Mouse (Mus musculus) frontal cortex, postnatal 14 days (tissue): ENCODE results near the gene Hes7.

ENCODE experiments used
- DNase-seq, 2 experiments: peaks; one replicate each; pipeline ENCODE4 v3.0.0; 2022; ENCODE audit warnings: low spot score in 2 of 2

Hes7 gene

GRCm38 (mm10) chr11:69101604-69102402 is 18.4 kb upstream of the Hes7 start:
- DNase-seq, result no peak

DNA sequence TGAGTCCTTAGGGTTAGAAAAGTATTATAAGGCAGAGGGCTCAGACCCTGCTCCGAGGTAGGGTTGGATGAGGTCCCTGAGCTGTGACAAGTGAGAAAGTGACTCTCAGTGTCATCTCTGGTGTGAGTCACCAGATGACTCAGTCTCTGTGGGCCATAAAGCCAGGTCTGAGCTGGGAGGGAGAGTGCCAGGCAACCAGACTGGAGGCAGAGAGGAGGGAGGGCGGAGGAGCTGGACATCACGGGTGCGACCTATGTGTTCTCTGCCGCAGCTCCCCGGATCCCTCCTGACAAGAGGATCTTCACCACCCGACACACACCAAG is 17.8 kb upstream of the Hes7 start:
- DNase-seq, result no peak

GRCm38 (mm10) chr11:69103121-69103520 is 17.1 kb upstream of the Hes7 start:
- DNase-seq, result no peak

- DNase-seq, result no peak
These were observed 16.4 kb upstream of the Hes7 start for GRCm38 (mm10) chr11:69103531-69104435.

GRCm38 (mm10) chr11:69104487-69104886 is 15.7 kb upstream of the Hes7 start:
- peak in 1 of 2 experiments; percentile 5 for DNase-seq

GRCm38 (mm10) chr11:69105227-69105626 is 15.0 kb upstream of the Hes7 start:
- no peak for DNase-seq

GRCm38 (mm10) chr11:69105796-69106195 is 14.4 kb upstream of the Hes7 start:
- DNase-seq, result no peak

GRCm38 (mm10) chr11:69106299-69106698 is 13.9 kb upstream of the Hes7 start:
- DNase-seq, result no peak

GRCm38 (mm10) chr11:69106842-69107241 is 13.4 kb upstream of the Hes7 start:
- DNase-seq, result no peak

DNA sequence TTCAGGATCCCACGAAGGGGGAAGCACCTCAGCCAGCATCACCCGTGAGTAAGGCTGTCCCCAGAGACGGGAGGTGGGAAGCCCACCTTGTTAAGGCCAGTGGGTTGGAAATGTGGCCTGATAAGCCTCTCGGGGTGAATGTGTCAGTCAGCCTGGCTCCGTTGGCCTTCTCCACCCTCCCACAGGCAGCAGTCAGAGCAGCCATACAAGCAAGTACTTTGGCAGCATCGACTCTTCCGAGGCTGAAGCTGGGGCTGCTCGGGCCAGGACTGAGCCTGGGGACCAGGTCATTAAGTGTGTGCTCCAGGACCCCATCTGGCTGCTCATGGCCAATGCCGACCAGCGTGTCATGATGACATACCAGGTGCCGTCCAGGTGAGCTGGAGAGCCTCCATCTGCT is 12.5 kb upstream of the Hes7 start:
- peak in 1 of 2 experiments; percentile 7 for DNase-seq

DNA sequence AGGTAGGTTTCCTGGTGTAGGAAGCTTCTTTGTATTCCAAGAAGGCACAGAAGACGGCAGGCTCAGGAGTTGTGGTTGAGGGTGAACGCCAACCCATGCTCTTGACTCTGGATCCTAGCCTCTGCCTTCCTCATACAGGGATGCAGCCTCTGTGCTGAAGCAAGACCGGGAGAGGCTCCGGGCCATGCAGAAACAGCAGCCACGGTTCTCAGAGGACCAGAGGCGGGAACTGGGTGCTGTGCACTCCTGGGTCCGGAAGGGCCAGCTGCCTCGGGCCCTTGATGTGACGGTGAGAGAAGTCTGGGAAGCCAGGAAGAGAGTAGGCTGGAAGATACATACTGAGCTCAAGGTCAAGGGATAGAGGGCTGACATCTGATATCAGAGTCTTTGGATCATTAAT is 12.0 kb upstream of the Hes7 start:
- peak in 1 of 2 experiments; percentile 6 for DNase-seq

GRCm38 (mm10) chr11:69109032-69109900 is 10.9 kb upstream of the Hes7 start:
- peak in 1 of 2 experiments; percentile 10 for DNase-seq

DNA sequence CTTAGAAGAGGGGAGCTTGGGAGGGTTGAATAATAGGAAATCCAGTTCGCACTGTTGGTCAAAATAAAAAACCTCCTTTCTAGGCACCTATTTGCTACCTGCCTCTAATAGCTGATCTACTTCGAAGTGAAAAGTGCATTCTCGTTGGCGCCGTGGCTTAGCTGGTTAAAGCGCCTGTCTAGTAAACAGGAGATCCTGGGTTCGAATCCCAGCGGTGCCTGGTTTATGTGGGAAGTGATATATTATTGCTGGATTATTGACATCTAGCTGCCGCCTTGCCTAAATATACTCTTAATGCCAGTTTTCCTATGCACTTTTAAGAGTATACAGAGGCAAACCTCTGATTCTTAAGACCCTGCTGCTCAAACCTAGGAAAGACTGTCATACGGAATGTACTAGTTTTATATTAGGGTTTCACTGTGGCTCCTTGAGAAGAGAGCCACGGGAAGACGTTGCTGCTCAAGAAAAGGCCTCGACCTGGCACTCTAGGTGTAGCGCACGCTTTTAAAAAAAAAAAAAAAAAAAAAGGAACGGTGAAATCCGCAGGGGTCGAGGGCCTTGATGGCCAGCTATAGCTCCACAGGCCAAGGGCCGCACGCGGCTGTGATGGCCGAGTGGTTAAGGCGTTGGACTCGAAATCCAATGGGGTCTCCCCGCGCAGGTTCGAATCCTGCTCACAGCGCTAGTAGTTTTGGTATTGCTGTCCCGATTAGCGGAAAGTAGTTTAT is 9.7 kb upstream of the Hes7 start:
- DNase-seq, result peak; percentile 80 to 90

- DNase-seq, result no peak
These were observed 9.0 kb upstream of the Hes7 start for GRCm38 (mm10) chr11:69111051-69111810.

- no peak for DNase-seq
These were observed 8.3 kb upstream of the Hes7 start for GRCm38 (mm10) chr11:69111865-69112264.

GRCm38 (mm10) chr11:69114018-69114417 is 6.2 kb upstream of the Hes7 start:
- no peak for DNase-seq

GRCm38 (mm10) chr11:69114621-69115020 is 5.6 kb upstream of the Hes7 start:
- no peak for DNase-seq

DNA sequence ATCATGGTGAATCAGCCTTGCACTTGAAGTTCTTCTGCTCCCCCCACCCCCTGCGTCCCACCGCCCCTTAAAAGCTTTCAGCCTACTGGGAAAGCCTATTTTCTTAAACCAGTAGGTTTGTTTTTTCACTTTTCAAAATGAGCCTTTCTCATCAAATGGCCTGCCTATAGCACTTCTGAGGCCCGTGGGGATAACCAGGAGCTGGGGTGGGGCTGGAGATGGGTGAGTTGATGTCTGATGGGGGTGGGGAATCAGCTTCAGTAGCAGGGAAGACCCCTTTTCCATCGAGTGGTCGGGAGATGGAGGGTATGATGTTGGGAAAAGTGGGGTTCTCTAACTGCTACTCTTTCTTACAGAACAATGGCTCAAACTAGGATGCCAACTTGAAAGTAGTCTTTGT is 3.4 kb upstream of the Hes7 start:
- DNase-seq, result no peak

GRCm38 (mm10) chr11:69117737-69118695 is 2.2 kb upstream of the Hes7 start:
- DNase-seq, result no peak
